Mouse (Mus musculus): ENCODE measurements at regions not wholly inside any gene's neighbourhood (a gene's known extent, or its start where the extent isn't known, plus 50 kb on each side); places are given as distances from the start of the nearest gene placed in this dataset.

- no peak for ATAC-seq
- Histone ChIP-seq H3K27ac (ENCODE audit: low read depth, low read length) (no peak overlapping the region), H3K4me2 (ENCODE audit: low read length) (no peak overlapping the region), H3K4me1 (ENCODE audit: control insufficient read depth, insufficient read depth, low read depth, low read length) (no peaks in the 10 kb centered on the region), H3K9ac (ENCODE audit: low read depth, low read length) (no peak overlapping the region), H3K27me3 (replicated peaks; ENCODE audit: control insufficient read depth, insufficient read depth, low read length) (no peaks in the 10 kb centered on the region), H3K4me3 (ENCODE audit: low read length) (no peak overlapping the region), H3K9me3 (ENCODE audit: control insufficient read depth, low read length) (no peaks in the 10 kb centered on the region), H3K36me3 (ENCODE audit: control insufficient read depth, insufficient read depth, low read length) (no peaks in the 10 kb centered on the region)
- WGBS: 84% methylated on average over 8 of the region's 8 CpGs
These were observed 129.0 kb downstream of the Bod1 start for GRCm38 (mm10) chr11:31542635-31543219.

- Histone ChIP-seq H3K4me3 (ENCODE audit: low read length) (no peak overlapping the region), H3K27ac (ENCODE audit: low read depth, low read length) (no peak overlapping the region), H3K36me3 (ENCODE audit: control insufficient read depth, insufficient read depth, low read length) (no peaks in the 10 kb centered on the region), H3K4me1 (ENCODE audit: control insufficient read depth, insufficient read depth, low read depth, low read length) (no peaks in the 10 kb centered on the region), H3K9ac (ENCODE audit: low read depth, low read length) (no peak overlapping the region), H3K9me3 (ENCODE audit: control insufficient read depth, low read length) (no peaks in the 10 kb centered on the region), H3K27me3 (replicated peaks; ENCODE audit: control insufficient read depth, insufficient read depth, low read length) (no peaks in the 10 kb centered on the region), H3K4me2 (ENCODE audit: low read length) (no peak overlapping the region)
- WGBS: 96% methylated on average over 3 of the region's 3 CpGs
- no peak for ATAC-seq
These were observed 130.3 kb downstream of the Bod1 start for GRCm38 (mm10) chr11:31541425-31541824.

DNA sequence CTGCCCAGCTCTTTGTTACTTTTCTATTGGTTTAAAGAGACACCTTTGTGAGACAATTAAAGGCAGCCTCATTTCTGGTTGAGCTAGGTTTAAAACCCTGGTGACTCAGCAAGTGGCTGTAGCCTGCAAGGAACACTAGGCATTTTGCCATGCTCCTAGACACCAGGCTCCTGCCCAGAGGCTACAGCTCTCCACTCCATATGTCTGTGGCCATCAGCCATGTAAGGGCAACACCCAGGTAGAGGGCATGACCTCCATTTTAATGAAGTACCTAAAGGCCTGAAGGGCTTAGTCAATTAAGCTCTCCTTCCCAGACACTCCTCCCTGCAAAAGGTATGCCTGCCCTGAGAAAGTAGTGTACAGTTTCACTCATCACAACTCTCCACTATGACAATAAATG, 130.9 kb downstream of the Bod1 start:
- H3K9ac ChIP-seq (ENCODE audit: low read depth, low read length): no peak overlapping the region
- H3K4me2 ChIP-seq (ENCODE audit: low read length): no peak overlapping the region
- H3K36me3 ChIP-seq (ENCODE audit: control insufficient read depth, insufficient read depth, low read length): no peaks in the 10 kb centered on the region
- H3K27ac ChIP-seq (ENCODE audit: low read depth, low read length): no peak overlapping the region
- H3K9me3 ChIP-seq (ENCODE audit: control insufficient read depth, low read length): no peaks in the 10 kb centered on the region
- H3K4me1 ChIP-seq (ENCODE audit: control insufficient read depth, insufficient read depth, low read depth, low read length): no peaks in the 10 kb centered on the region
- H3K4me3 ChIP-seq (ENCODE audit: low read length): no peak overlapping the region
- ATAC-seq: no peak
- H3K27me3 ChIP-seq (replicated peaks; ENCODE audit: control insufficient read depth, insufficient read depth, low read length): no peaks in the 10 kb centered on the region

GRCm38 (mm10) chr11:31531416-31531815, 140.3 kb downstream of the Bod1 start:
- no peak for ATAC-seq
- WGBS: 89% methylated on average over 2 of the region's 2 CpGs
- no peaks in the 10 kb centered on the region for H3K9me3 ChIP-seq (ENCODE audit: control insufficient read depth, low read length)
- H3K4me3 ChIP-seq (ENCODE audit: low read length): no peak overlapping the region
- no peak overlapping the region for H3K9ac ChIP-seq (ENCODE audit: low read depth, low read length)
- no peaks in the 10 kb centered on the region for H3K4me1 ChIP-seq (ENCODE audit: control insufficient read depth, insufficient read depth, low read depth, low read length)
- H3K27ac ChIP-seq (ENCODE audit: low read depth, low read length): no peak overlapping the region
- H3K4me2 ChIP-seq (ENCODE audit: low read length): no peak overlapping the region
- no peaks in the 10 kb centered on the region for H3K36me3 ChIP-seq (ENCODE audit: control insufficient read depth, insufficient read depth, low read length)
- H3K27me3 ChIP-seq (replicated peaks; ENCODE audit: control insufficient read depth, insufficient read depth, low read length): no peaks in the 10 kb centered on the region

DNA sequence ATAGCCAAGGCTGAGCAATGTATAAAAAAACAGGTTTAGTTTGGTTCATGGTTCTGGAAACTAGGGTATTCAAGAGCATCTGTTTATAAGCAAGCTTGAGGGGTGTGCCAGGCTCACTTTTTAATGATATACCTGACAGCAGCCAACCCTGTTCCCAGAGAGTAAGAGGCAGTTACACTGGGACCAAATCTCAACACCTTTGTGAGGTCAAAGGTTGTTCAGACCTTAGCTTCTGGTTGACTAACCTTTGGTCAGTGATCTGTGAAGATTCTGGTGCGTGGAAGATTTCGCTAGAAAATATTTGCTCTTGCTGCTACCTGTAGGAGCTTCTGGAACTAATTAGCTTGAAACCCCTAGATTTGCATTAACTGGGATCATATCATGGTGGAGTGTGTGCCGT, 140.8 kb downstream of the Bod1 start:
- H3K36me3 ChIP-seq (ENCODE audit: control insufficient read depth, insufficient read depth, low read length): no peaks in the 10 kb centered on the region
- H3K9me3 ChIP-seq (ENCODE audit: control insufficient read depth, low read length): no peaks in the 10 kb centered on the region
- H3K9ac ChIP-seq (ENCODE audit: low read depth, low read length): no peak overlapping the region
- no peak overlapping the region for H3K4me3 ChIP-seq (ENCODE audit: low read length)
- H3K4me1 ChIP-seq (ENCODE audit: control insufficient read depth, insufficient read depth, low read depth, low read length): no peaks in the 10 kb centered on the region
- no peak for ATAC-seq
- no peak overlapping the region for H3K27ac ChIP-seq (ENCODE audit: low read depth, low read length)
- no peaks in the 10 kb centered on the region for H3K27me3 ChIP-seq (replicated peaks; ENCODE audit: control insufficient read depth, insufficient read depth, low read length)
- WGBS: 89% methylated on average over 3 of the region's 3 CpGs
- no peak overlapping the region for H3K4me2 ChIP-seq (ENCODE audit: low read length)

DNA sequence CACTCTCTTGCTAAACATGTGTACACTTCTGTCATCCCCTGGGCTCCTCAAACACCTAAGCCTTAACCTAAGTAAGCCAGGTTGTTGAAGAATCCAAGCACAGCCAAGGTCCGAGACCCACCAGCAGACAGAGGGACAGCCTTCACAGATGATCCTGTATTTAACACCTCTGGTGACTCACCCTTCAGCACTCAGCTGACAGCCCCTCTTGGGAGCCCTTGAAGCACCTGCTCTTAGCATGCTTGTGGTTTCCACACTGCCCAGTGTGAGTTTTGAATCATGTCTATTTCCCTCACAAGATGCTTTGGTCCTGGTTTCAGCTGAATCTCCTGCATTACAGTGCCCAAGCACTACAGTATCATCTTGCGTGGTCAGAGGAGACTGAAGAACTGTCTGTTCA, 142.0 kb downstream of the Bod1 start:
- Histone ChIP-seq H3K9me3 (ENCODE audit: control insufficient read depth, low read length) (no peaks in the 10 kb centered on the region), H3K4me3 (ENCODE audit: low read length) (no peak overlapping the region), H3K4me2 (ENCODE audit: low read length) (no peak overlapping the region), H3K9ac (ENCODE audit: low read depth, low read length) (no peak overlapping the region), H3K36me3 (ENCODE audit: control insufficient read depth, insufficient read depth, low read length) (no peaks in the 10 kb centered on the region), H3K27me3 (replicated peaks; ENCODE audit: control insufficient read depth, insufficient read depth, low read length) (no peaks in the 10 kb centered on the region), H3K27ac (ENCODE audit: low read depth, low read length) (no peak overlapping the region), H3K4me1 (ENCODE audit: control insufficient read depth, insufficient read depth, low read depth, low read length) (no peaks in the 10 kb centered on the region)
- ATAC-seq: no peak
- 92% methylated on average over 2 of the region's 2 CpGs for WGBS

GRCm38 (mm10) chr11:31524708-31525107, 147.0 kb downstream of the Bod1 start:
- Histone ChIP-seq H3K36me3 (ENCODE audit: control insufficient read depth, insufficient read depth, low read length) (no peaks in the 10 kb centered on the region), H3K4me1 (ENCODE audit: control insufficient read depth, insufficient read depth, low read depth, low read length) (no peaks in the 10 kb centered on the region), H3K4me3 (ENCODE audit: low read length) (no peak overlapping the region), H3K27me3 (replicated peaks; ENCODE audit: control insufficient read depth, insufficient read depth, low read length) (no peaks in the 10 kb centered on the region), H3K4me2 (ENCODE audit: low read length) (no peak overlapping the region), H3K9me3 (ENCODE audit: control insufficient read depth, low read length) (no peaks in the 10 kb centered on the region), H3K9ac (ENCODE audit: low read depth, low read length) (no peak overlapping the region), H3K27ac (ENCODE audit: low read depth, low read length) (no peak overlapping the region)
- ATAC-seq: no peak
- 83% methylated on average over 2 of the region's 2 CpGs for WGBS

- no peak overlapping the region for H3K27ac ChIP-seq (ENCODE audit: low read depth, low read length)
- ATAC-seq: no peak
- H3K9me3 ChIP-seq (ENCODE audit: control insufficient read depth, low read length): no peaks in the 10 kb centered on the region
- H3K4me1 ChIP-seq (ENCODE audit: control insufficient read depth, insufficient read depth, low read depth, low read length): no peaks in the 10 kb centered on the region
- H3K36me3 ChIP-seq (ENCODE audit: control insufficient read depth, insufficient read depth, low read length): no peaks in the 10 kb centered on the region
- H3K9ac ChIP-seq (ENCODE audit: low read depth, low read length): no peak overlapping the region
- no peaks in the 10 kb centered on the region for H3K27me3 ChIP-seq (replicated peaks; ENCODE audit: control insufficient read depth, insufficient read depth, low read length)
- 93% methylated on average over 2 of the region's 2 CpGs for WGBS
- H3K4me3 ChIP-seq (ENCODE audit: low read length): no peak overlapping the region
- no peak overlapping the region for H3K4me2 ChIP-seq (ENCODE audit: low read length)
These were observed 147.5 kb downstream of the Bod1 start for GRCm38 (mm10) chr11:31524065-31524618.

DNA sequence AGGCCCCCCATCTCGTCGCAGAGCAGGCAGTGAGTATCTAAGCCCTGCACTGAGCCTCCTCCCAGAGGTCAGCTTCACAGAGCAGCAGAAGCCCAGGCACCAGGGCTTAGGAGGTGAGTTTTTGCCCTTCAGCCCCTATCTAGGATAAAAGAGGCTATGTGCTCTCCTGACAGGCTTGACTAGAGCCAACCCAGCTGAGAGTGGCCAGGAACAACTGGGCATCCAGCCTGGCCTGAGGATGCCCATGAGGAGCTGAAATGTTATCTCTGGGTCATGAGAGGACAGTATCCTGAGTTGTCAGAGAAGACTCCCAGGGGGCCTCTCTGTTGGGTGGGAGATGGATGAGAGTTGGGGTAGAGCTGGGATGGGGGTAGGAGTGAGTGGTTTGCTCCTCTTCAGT, 149.6 kb downstream of the Bod1 start:
- Histone ChIP-seq H3K27ac (ENCODE audit: low read depth, low read length) (no peak overlapping the region), H3K4me1 (ENCODE audit: control insufficient read depth, insufficient read depth, low read depth, low read length) (no peaks in the 10 kb centered on the region), H3K9me3 (ENCODE audit: control insufficient read depth, low read length) (no peaks in the 10 kb centered on the region), H3K27me3 (replicated peaks; ENCODE audit: control insufficient read depth, insufficient read depth, low read length) (no peaks in the 10 kb centered on the region), H3K4me3 (ENCODE audit: low read length) (no peak overlapping the region), H3K4me2 (ENCODE audit: low read length) (no peak overlapping the region), H3K36me3 (ENCODE audit: control insufficient read depth, insufficient read depth, low read length) (no peaks in the 10 kb centered on the region), H3K9ac (ENCODE audit: low read depth, low read length) (no peak overlapping the region)
- no peak for ATAC-seq
- 89% methylated on average over 2 of the region's 2 CpGs for WGBS

DNA sequence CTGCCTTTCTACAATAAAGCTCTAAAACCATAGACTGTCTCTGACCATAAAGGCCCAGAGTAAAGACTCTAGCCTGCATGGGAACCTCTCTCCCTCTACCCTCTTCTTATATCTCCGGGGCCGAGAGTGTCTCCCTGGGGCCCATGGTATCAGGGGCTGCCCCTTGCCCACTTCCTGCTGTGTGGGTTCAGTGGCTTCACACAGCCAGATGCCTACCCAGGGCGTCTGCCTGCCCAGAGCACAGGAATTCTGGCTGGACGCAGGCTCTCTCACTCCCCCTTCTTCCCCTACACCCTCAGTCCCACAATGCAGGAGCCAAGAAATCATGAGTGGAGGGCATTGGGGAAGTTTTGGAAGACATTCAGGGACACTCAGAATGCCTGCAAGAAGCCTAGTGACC, 150.8 kb downstream of the Bod1 start:
- 78% methylated on average over 4 of the region's 4 CpGs for WGBS
- H3K9me3 ChIP-seq (ENCODE audit: control insufficient read depth, low read length): no peaks in the 10 kb centered on the region
- H3K36me3 ChIP-seq (ENCODE audit: control insufficient read depth, insufficient read depth, low read length): no peaks in the 10 kb centered on the region
- no peaks in the 10 kb centered on the region for H3K27me3 ChIP-seq (replicated peaks; ENCODE audit: control insufficient read depth, insufficient read depth, low read length)
- no peak overlapping the region for H3K4me2 ChIP-seq (ENCODE audit: low read length)
- no peak overlapping the region for H3K9ac ChIP-seq (ENCODE audit: low read depth, low read length)
- no peak for ATAC-seq
- no peak overlapping the region for H3K4me3 ChIP-seq (ENCODE audit: low read length)
- no peaks in the 10 kb centered on the region for H3K4me1 ChIP-seq (ENCODE audit: control insufficient read depth, insufficient read depth, low read depth, low read length)
- H3K27ac ChIP-seq (ENCODE audit: low read depth, low read length): no peak overlapping the region

Data from hindbrain, embryonic 16.5 days (tissue).